In the genomic region with DNA sequence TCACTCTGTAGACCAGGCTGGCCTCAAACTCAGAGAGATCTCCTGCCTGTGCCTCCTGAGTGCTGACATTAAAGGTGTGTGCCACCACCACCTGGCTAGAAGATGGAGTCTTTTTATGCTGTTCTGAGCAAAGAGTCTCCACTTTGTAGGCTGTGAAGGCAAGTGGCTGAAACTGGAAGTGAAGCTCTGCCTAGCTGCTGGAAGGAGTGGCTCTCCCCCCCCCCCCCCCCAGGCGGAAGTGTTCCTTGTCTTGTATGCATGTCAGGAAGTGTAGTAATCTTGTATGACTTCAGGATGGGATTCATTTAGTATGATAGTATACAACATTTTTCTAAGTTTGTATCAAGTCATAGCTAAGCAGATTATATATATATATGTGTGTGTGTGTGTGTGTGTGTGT, we compare ENCODE assay signal across 17 mouse cellular contexts. TPM values are rescaled to one million over a fixed set of nuclear protein-coding genes. Genes with fewer than 3 reads are reported as not detected.
DNase-seq lines count a peak whose midpoint lies in the region; ATAC-seq and TF ChIP-seq lines count a peak whose summit lies in the region.
"Had no signal": no experiment of that assay in that cellular context is flagged by ENCODE, and none has a peak within 500 bp of the region (broad histone marks: within the 10 kb centered on the region; RNA-seq: fewer than 3 reads in every experiment).

No protein-coding gene starts in this region.

- no peak overlapping the region for H3K27ac ChIP-seq in liver, embryonic 12.5 days
- no peak overlapping the region for H3K27ac ChIP-seq in CH12.LX (ENCODE audit: insufficient read depth, low read depth)
- H3K27ac ChIP-seq: embryonic facial prominence, embryonic 12.5 days had no signal

- H3K4me3 ChIP-seq in liver, embryonic 12.5 days = no peak overlapping the region
- H3K4me3 ChIP-seq in CH12.LX (replicated peaks in 1 of 3; ENCODE audit: low read depth in 2 of 3, low read length in 2 of 3, poor library complexity in 1 of 3) = no peak overlapping the region
- H3K4me3 ChIP-seq: embryonic facial prominence, embryonic 12.5 days had no signal

- WGBS in liver, embryonic 12.5 days (ENCODE audit: insufficient replicate concordance) = 60% methylated on average over 1 of the region's 1 CpGs

- no peak for TF ChIP-seq CTCF in CH12.LX (conservative IDR thresholded peaks at IDR 0.05 in 1 of 2, IDR thresholded peaks at IDR 0.05 in 1 of 2; ENCODE audit: low read depth in 2 of 2, low read length in 2 of 2)

- no peak overlapping the region for H3K9ac ChIP-seq in liver, embryonic 12.5 days
- H3K9ac ChIP-seq in CH12.LX (ENCODE audit: insufficient read depth, low read depth) = no peak overlapping the region
- H3K9ac ChIP-seq: embryonic facial prominence, embryonic 12.5 days had no signal

- peaks cover 20% of the 10 kb centered on the region for H3K79me2 ChIP-seq in CH12.LX (replicated peaks; ENCODE audit: control insufficient read depth, extremely low read depth, insufficient read depth, poor library complexity, severe bottlenecking)

- no peaks in the 10 kb centered on the region for H3K9me3 ChIP-seq in liver, embryonic 12.5 days (replicated peaks)
- H3K9me3 ChIP-seq in CH12.LX (replicated peaks; ENCODE audit: low read length) = no peaks in the 10 kb centered on the region
- H3K9me3 ChIP-seq: embryonic facial prominence, embryonic 12.5 days had no signal

- no peak for TF ChIP-seq EP300 in CH12.LX (IDR thresholded peaks at IDR 0.05; ENCODE audit: low read length)

- H3K4me2 ChIP-seq in liver, embryonic 12.5 days = no peak overlapping the region
- 0 out of 2 replicates have a peak overlapping the region, but pooled peaks have one; percentile 24 for H3K4me2 ChIP-seq in CH12.LX (ENCODE audit: insufficient read depth, low read depth, poor library complexity, severe bottlenecking)
- H3K4me2 ChIP-seq: embryonic facial prominence, embryonic 12.5 days; heart, embryonic 11.5 days had no signal

- no peak for ATAC-seq in liver, embryonic 12.5 days
- ATAC-seq in granulocyte monocyte progenitor cell, adult 5-6 weeks (replicated peaks; ENCODE audit: poor library complexity, severe bottlenecking) = peak; percentile 81
- ATAC-seq: hindbrain, embryonic 16.5 days had no signal

- DNase-seq in liver (peak; percentile 11), CH12.LX (ENCODE audit: extremely low read depth) (peak; percentile 21)
- peak; percentile 22 for DNase-seq in splenic B cell, adult 2 months (ENCODE audit: low read depth, low spot score)
- DNase-seq in cerebellum, postnatal 10 days = no peak
- no peak for DNase-seq in adrenal gland, adult 18-20 months (ENCODE audit: low spot score in 2 of 2)
- DNase-seq: adrenal gland, adult 8-10 months; cerebellum, postnatal 25 days; gastrocnemius, postnatal 14 days; kidney, postnatal 10 days; lung, postnatal 36 days; right cerebral cortex, adult 18-20 months had no signal

- in situ Hi-C loops in CH12.LX (cut with MboI; ENCODE audit: low pct_ligation_motif_present, low pct_unique_long_range_greater_than_20kb, low sequenced_read_pairs) = no loop called here

- no peak for TF ChIP-seq POLR2A in CH12.LX (IDR thresholded peaks at IDR 0.05; ENCODE audit: low read depth, low read length)

- 0 out of 2 replicates have a peak, but pooled peaks cover 9% of the 10 kb centered on the region for H3K36me3 ChIP-seq in liver, embryonic 12.5 days
- peaks cover 0 to 32% of the 10 kb centered on the region in 2 experiments for H3K36me3 ChIP-seq in CH12.LX (replicated peaks in 1 of 2; ENCODE audit: control insufficient read depth in 1 of 2, insufficient read depth in 1 of 2, low read length in 1 of 2)
- no peaks in the 10 kb centered on the region for H3K36me3 ChIP-seq in splenic B cell, adult 2 months (ENCODE audit: control insufficient read depth, insufficient read depth, low read length, poor library complexity, severe bottlenecking)
- H3K36me3 ChIP-seq: embryonic facial prominence, embryonic 12.5 days had no signal

- H3K27me3 ChIP-seq in liver, embryonic 12.5 days (replicated peaks) = no peaks in the 10 kb centered on the region
- H3K27me3 ChIP-seq in CH12.LX (replicated peaks) = no peaks in the 10 kb centered on the region
- no peaks in the 10 kb centered on the region for H3K27me3 ChIP-seq in splenic B cell, adult 2 months (ENCODE audit: control insufficient read depth, insufficient read depth, low read length, poor library complexity, severe bottlenecking)
- H3K27me3 ChIP-seq: embryonic facial prominence, embryonic 12.5 days; Patski had no signal

- dilution Hi-C loops in CH12.LX (cut with MboI; ENCODE audit: extremely low pct_ligation_motif_present, extremely low pct_unique_long_range_greater_than_20kb, low sequenced_read_pairs) = no loop called here

- peaks cover 31% of the 10 kb centered on the region for H3K4me1 ChIP-seq in liver, embryonic 12.5 days
- peaks cover 13 to 53% of the 10 kb centered on the region in 2 experiments for H3K4me1 ChIP-seq in CH12.LX (ENCODE audit: control insufficient read depth in 1 of 2, insufficient read depth in 2 of 2)

- TF ChIP-seq RAD21 in CH12.LX (IDR thresholded peaks at IDR 0.05; ENCODE audit: low read depth, low read length) = no peak

TF ChIP-seq in CH12.LX, 34 proteins besides CTCF, POLR2A, EP300 and RAD21:
- no peak for TF ChIP-seq USF1 (IDR thresholded peaks at IDR 0.05; ENCODE audit: low read depth, low read length)

RNA-seq across cellular contexts. Expression of gene Tent4b, which starts 29.8 kb away (rescaled TPM):
- polyA plus RNA-seq in liver, embryonic 12.5 days (2016; fragmentation: Nextera tagmentation; extraction: Ambion mirVana) = 8.7 TPM in 2 replicates
- total RNA-seq in CH12.LX (2012; rRNA removed) (20.1 and 26.8 TPM in 2 replicates), CH12.LX (2014; rRNA removed) (27.9 and 33.6 TPM in 2 replicates)
- 32.4 and 37.8 TPM in 2 replicates for polyA plus RNA-seq in CH12.LX (2012; ENCODE audit: insufficient read length, low read depth)
- total RNA-seq in granulocyte monocyte progenitor cell, adult 5-6 weeks (2014; fragmentation: Nextera tagmentation) = 34.4 and 41.3 TPM in 2 replicates
- 34.6 and 37.6 TPM in 2 replicates for total RNA-seq in granulocyte monocyte progenitor cell, adult 5-6 weeks (2017)
- 10 to 100 TPM; 30.2 to 31.4 TPM for total RNA-seq in adrenal gland, adult 18-20 months (2021)

RNA-seq across cellular contexts. Expression of gene Adcy7, which starts 43.4 kb away (rescaled TPM):
- 38.0 and 41.6 TPM in 2 replicates for polyA plus RNA-seq in liver, embryonic 12.5 days (2016; fragmentation: Nextera tagmentation; extraction: Ambion mirVana)
- total RNA-seq in CH12.LX (2012; rRNA removed) = 25.7 and 25.9 TPM in 2 replicates
- total RNA-seq in CH12.LX (2014; rRNA removed) = 25.5 and 27.0 TPM in 2 replicates
- polyA plus RNA-seq in CH12.LX (2012; ENCODE audit: insufficient read length, low read depth) = 28.5 and 28.8 TPM in 2 replicates
- total RNA-seq in granulocyte monocyte progenitor cell, adult 5-6 weeks (2014; fragmentation: Nextera tagmentation) = 41.0 and 43.7 TPM in 2 replicates
- total RNA-seq in granulocyte monocyte progenitor cell, adult 5-6 weeks (2017) = 32.9 and 35.0 TPM in 2 replicates
- total RNA-seq in adrenal gland, adult 18-20 months (2021) = 10 to 100 TPM in 1 of 2 experiments, 1 to 10 TPM in 1; 5.7 to 11.4 TPM

Comparison
In these comparisons a context has a peak if more than half of its experiments do, and no peak if none do; other contexts are left out.
1. DNase-seq: peak in liver (single experiment), CH12.LX (single experiment) and splenic B cell, adult 2 months (single experiment); none in cerebellum, postnatal 10 days (0 of 2) and adrenal gland, adult 18-20 months (0 of 2).